ENCODE assay signal across 9 mouse cellular contexts in genomic region chr8:117097564-117098191, GRCm38 (mm10). TPM values are rescaled to one million over a fixed set of nuclear protein-coding genes. Genes with fewer than 3 reads are reported as not detected.
DNase-seq lines count a peak whose midpoint lies in the region; ATAC-seq and TF ChIP-seq lines count a peak whose summit lies in the region.
"Had no signal": no experiment of that assay in that cellular context is flagged by ENCODE, and none has a peak within 500 bp of the region (broad histone marks: within the 10 kb centered on the region; RNA-seq: fewer than 3 reads in every experiment).

No protein-coding gene starts in this region.

- H3K36me3 ChIP-seq in kidney, postnatal 0 days (ENCODE audit: insufficient read depth, low read length), result no peaks in the 10 kb centered on the region
- no peaks in the 10 kb centered on the region for H3K36me3 ChIP-seq in embryonic facial prominence, embryonic 13.5 days
- H3K36me3 ChIP-seq in midbrain, embryonic 14.5 days (ENCODE audit: control insufficient read depth, insufficient read depth, low read length), result no peaks in the 10 kb centered on the region
- H3K36me3 ChIP-seq: heart, embryonic 10.5 days had no signal

- no peaks in the 10 kb centered on the region for H3K9me3 ChIP-seq in kidney, postnatal 0 days (replicated peaks; ENCODE audit: low read length)
- no peaks in the 10 kb centered on the region; the same call in 1 of the 2 replicates for H3K9me3 ChIP-seq in embryonic facial prominence, embryonic 13.5 days
- H3K9me3 ChIP-seq in midbrain, embryonic 14.5 days (ENCODE audit: control insufficient read depth, low read length), result peaks cover 7% of the 10 kb centered on the region; the same call in 1 of the 2 replicates
- H3K9me3 ChIP-seq: heart, embryonic 10.5 days had no signal

- 39% methylated on average over 11 of the region's 11 CpGs for whole genome bisulfite sequencing in kidney, postnatal 0 days
- WGBS in embryonic facial prominence, embryonic 13.5 days, result 25% methylated on average over 11 of the region's 11 CpGs
- 46% methylated on average over 11 of the region's 11 CpGs for WGBS in midbrain, embryonic 14.5 days

- no peak overlapping the region for H3K27ac ChIP-seq in kidney, postnatal 0 days
- H3K27ac ChIP-seq in embryonic facial prominence, embryonic 13.5 days, result peak overlapping the region; percentile 60
- H3K27ac ChIP-seq in midbrain, embryonic 14.5 days (replicated peaks; ENCODE audit: low read depth, low read length), result peak overlapping the region; percentile 52; the same call in 1 of the 2 replicates
- H3K27ac ChIP-seq: heart, embryonic 10.5 days had no signal

- 0 out of 2 replicates have a peak, but pooled peaks cover 4% of the 10 kb centered on the region for H3K4me1 ChIP-seq in kidney, postnatal 0 days (replicated peaks; ENCODE audit: insufficient read depth, low read length)
- H3K4me1 ChIP-seq in embryonic facial prominence, embryonic 13.5 days, result peaks cover 15% of the 10 kb centered on the region
- 0 out of 2 replicates have a peak, but pooled peaks cover 5% of the 10 kb centered on the region for H3K4me1 ChIP-seq in midbrain, embryonic 14.5 days (ENCODE audit: control insufficient read depth, insufficient read depth, low read length)

- ATAC-seq in kidney, postnatal 0 days (replicated peaks; ENCODE audit: low FRiP score, low read depth), result no peak
- ATAC-seq in embryonic facial prominence, embryonic 13.5 days (ENCODE audit: insufficient number of reproducible peaks, insufficient read depth, low FRiP score, low TSS enrichment, low read depth), result 0 out of 2 replicates have a peak, but pooled peaks have one; percentile 43
- ATAC-seq in midbrain, embryonic 14.5 days (ENCODE audit: low FRiP score, low TSS enrichment), result peak; percentile 58

- no peak for TF ChIP-seq CTCF in kidney, postnatal 0 days (IDR thresholded peaks at IDR 0.05; ENCODE audit: low read depth)

- H3K4me3 ChIP-seq in kidney, postnatal 0 days (replicated peaks; ENCODE audit: low read depth, low read length), result no peak overlapping the region
- H3K4me3 ChIP-seq in embryonic facial prominence, embryonic 13.5 days, result no peak overlapping the region
- H3K4me3 ChIP-seq in midbrain, embryonic 14.5 days (replicated peaks; ENCODE audit: low read depth, low read length), result no peak overlapping the region
- H3K4me3 ChIP-seq: heart, embryonic 10.5 days had no signal

- H3K27me3 ChIP-seq in kidney, postnatal 0 days (ENCODE audit: insufficient read depth, low read length), result no peaks in the 10 kb centered on the region
- no peaks in the 10 kb centered on the region for H3K27me3 ChIP-seq in embryonic facial prominence, embryonic 13.5 days
- H3K27me3 ChIP-seq in midbrain, embryonic 14.5 days (ENCODE audit: control insufficient read depth, insufficient read depth, low read length), result no peaks in the 10 kb centered on the region

- DNase-seq in kidney, postnatal 0 days (ENCODE audit: low spot score), result peak; percentile 56
- DNase-seq in kidney, postnatal 25 days, result no peak
- DNase-seq in adrenal gland, postnatal 14 days, result peak; percentile 49
- DNase-seq in midbrain, embryonic 14.5 days, result peak; percentile 75
- no peak for DNase-seq in spleen, postnatal 14 days (ENCODE audit: low spot score in 2 of 2)
- DNase-seq in kidney, adult 9 months, result no peak
- DNase-seq in spleen, postnatal 4 days (ENCODE audit: low spot score in 2 of 2), result no peak

- H3K9ac ChIP-seq in kidney, postnatal 0 days (ENCODE audit: low read depth, low read length), result no peak overlapping the region
- no peak overlapping the region for H3K9ac ChIP-seq in embryonic facial prominence, embryonic 13.5 days
- no peak overlapping the region for H3K9ac ChIP-seq in midbrain, embryonic 14.5 days (replicated peaks; ENCODE audit: low read length)

- H3K4me2 ChIP-seq in kidney, postnatal 0 days (ENCODE audit: low read length), result peak overlapping the region; percentile 15; the same call in 1 of the 2 replicates
- peak overlapping the region; percentile 40 for H3K4me2 ChIP-seq in embryonic facial prominence, embryonic 13.5 days
- peak overlapping the region; percentile 8; the same call in 1 of the 2 replicates for H3K4me2 ChIP-seq in midbrain, embryonic 14.5 days (ENCODE audit: low read length)

RNA-seq across cellular contexts. Expression of gene Bco1, which starts 2.0 kb away (rescaled TPM):
- 0.16 and 0.27 TPM in 2 replicates for polyA plus RNA-seq in kidney, postnatal 0 days (2015; fragmentation: Nextera tagmentation; extraction: Ambion mirVana)
- 0.86 and 2.4 TPM in 2 replicates for total RNA-seq in adrenal gland, postnatal 14 days (2021)
- 0.22 and 0.33 TPM in 2 replicates for polyA plus RNA-seq in embryonic facial prominence, embryonic 13.5 days (2015; fragmentation: Nextera tagmentation; extraction: Ambion mirVana)
- polyA plus RNA-seq in midbrain, embryonic 14.5 days (2014; fragmentation: Nextera tagmentation; extraction: Ambion mirVana), result 0.18 TPM in 1 of 2 replicates, not detected in the other

RNA-seq across cellular contexts. Expression of gene Pkd1l2, which starts 15.4 kb away (rescaled TPM):
- not detected in 2 replicates for polyA plus RNA-seq in kidney, postnatal 0 days (2015; fragmentation: Nextera tagmentation; extraction: Ambion mirVana)
- 0.60 and 0.85 TPM in 2 replicates for total RNA-seq in adrenal gland, postnatal 14 days (2021)
- 0.06 TPM in 1 of 2 replicates, not detected in the other for polyA plus RNA-seq in embryonic facial prominence, embryonic 13.5 days (2015; fragmentation: Nextera tagmentation; extraction: Ambion mirVana)
- 0.12 TPM in 1 of 2 replicates, not detected in the other for polyA plus RNA-seq in midbrain, embryonic 14.5 days (2014; fragmentation: Nextera tagmentation; extraction: Ambion mirVana)

Comparison
In these comparisons a context has a peak if more than half of its experiments do, and no peak if none do; other contexts are left out.
1. DNase-seq: peak in kidney, postnatal 0 days (single experiment), adrenal gland, postnatal 14 days (single experiment) and midbrain, embryonic 14.5 days (single experiment); none in kidney, postnatal 25 days (0 of 2), spleen, postnatal 14 days (0 of 2), kidney, adult 9 months (single experiment) and spleen, postnatal 4 days (0 of 2).
2. Peak in every context shown above with its lines, with median percentiles within 50 percentile points of each other: H3K4me2 ChIP-seq.